Comparison of ENCODE assay signal across 14 mouse cellular contexts in genomic region chr11:30623218-30623617, GRCm38 (mm10).
"Had no signal": no experiment of that assay in that cellular context is flagged by ENCODE, and none has a peak within 500 bp of the region (broad histone marks: within the 10 kb centered on the region; RNA-seq: fewer than 3 reads in every experiment).

No protein-coding gene starts in this region.

- H3K4me1 ChIP-seq: kidney, embryonic 15.5 days; limb, embryonic 10.5 days; limb, embryonic 13.5 days had no signal

- DNase-seq: kidney, adult 11 months; kidney, adult 8-10 months; kidney, postnatal 10 days; kidney, postnatal 36 days; lung, adult 2 months; lung, postnatal 14 days; lung, postnatal 4 days; midbrain, embryonic 14.5 days; thymus, adult 18-20 months; thymus, postnatal 36 days had no signal

- H3K9me3 ChIP-seq: kidney, embryonic 15.5 days; limb, embryonic 10.5 days; limb, embryonic 13.5 days had no signal

- H3K9ac ChIP-seq: kidney, embryonic 15.5 days; limb, embryonic 13.5 days had no signal

- H3K36me3 ChIP-seq: kidney, embryonic 15.5 days; limb, embryonic 10.5 days; limb, embryonic 13.5 days had no signal

- H3K4me3 ChIP-seq: kidney, embryonic 15.5 days; limb, embryonic 10.5 days; limb, embryonic 13.5 days had no signal

- H3K27ac ChIP-seq: kidney, embryonic 15.5 days; limb, embryonic 10.5 days; limb, embryonic 13.5 days had no signal

- H3K4me2 ChIP-seq: kidney, embryonic 15.5 days; limb, embryonic 13.5 days; midbrain, embryonic 11.5 days had no signal

- H3K27me3 ChIP-seq: kidney, embryonic 15.5 days; limb, embryonic 13.5 days had no signal
